Mouse (Mus musculus): ENCODE data around the gene 1810049J17Rik. TPM values are rescaled to one million over a fixed set of nuclear protein-coding genes. Genes with fewer than 3 reads are reported as not detected.

The 1810049J17Rik gene
- polyA plus RNA-seq (2014; fragmentation: Illumina TruSeq; extraction: RNeasy Lipid Tissue Mini Kit (QIAGEN cat#74804); ENCODE audit: insufficient read depth, low read depth, low replicate concordance), result not detected

GRCm38 (mm10) chr15:12321788-12322621 is at the start of gene 1810049J17Rik:
Gene 1810049J17Rik, minus strand, starts transcription at chr15:12321899.

GRCm38 (mm10) chr15:12321091-12321787 is 460 bp downstream of the 1810049J17Rik start, which contains the start of gene Golph3:
Gene Golph3, plus strand, starts transcription at chr15:12321450.

Other genes with a start within 250 kb of the 1810049J17Rik start
- 31.7 TPM for gene Zfr, start 204.1 kb downstream of the 1810049J17Rik start, polyA plus RNA-seq (2014; fragmentation: Illumina TruSeq; extraction: RNeasy Lipid Tissue Mini Kit (QIAGEN cat#74804); ENCODE audit: insufficient read depth, low read depth, low replicate concordance)
- gene Mtmr12, start 116.9 kb downstream of the 1810049J17Rik start, polyA plus RNA-seq (2014; fragmentation: Illumina TruSeq; extraction: RNeasy Lipid Tissue Mini Kit (QIAGEN cat#74804); ENCODE audit: insufficient read depth, low read depth, low replicate concordance), result 9.8 TPM
- gene Golph3, start 449 bp downstream of the 1810049J17Rik start, polyA plus RNA-seq (2014; fragmentation: Illumina TruSeq; extraction: RNeasy Lipid Tissue Mini Kit (QIAGEN cat#74804); ENCODE audit: insufficient read depth, low read depth, low replicate concordance), result 55.9 TPM

Data from lung, adult 10 weeks (tissue).